Mouse (Mus musculus) stomach, embryonic 16.5 days (tissue): ENCODE measurements around the gene Gjc1. TPM values are rescaled to one million over a fixed set of nuclear protein-coding genes. Genes with fewer than 3 reads are reported as not detected.

Experiments
- ATAC-seq: fragments of 200-750 bp; cut with Nextera tagmentation; 2 replicates; pipeline ENCODE4 v1.8.0; 2017; ENCODE audit warnings: moderate number of reproducible peaks, moderate TSS enrichment; ENCODE audit not compliant: insufficient read depth, low FRiP score
- H3K27ac ChIP-seq: fragments of 300-500 bp; sonication (generic); 2 replicates; pipeline ENCODE4 v1.5.1; 2014; ENCODE audit warnings: low read length
- H3K27me3 ChIP-seq: fragments of 300-500 bp; sonication (generic); 2 replicates; pipeline ENCODE4 v1.6.1; 2014; ENCODE audit warnings: low read length, control low read depth, mixed read lengths; ENCODE audit not compliant: control insufficient read depth, insufficient read depth
- H3K36me3 ChIP-seq: fragments of 300-500 bp; sonication (generic); 2 replicates; pipeline ENCODE4 v1.6.1; 2014; ENCODE audit warnings: low read length; ENCODE audit not compliant: control insufficient read depth, insufficient read depth
- H3K4me1 ChIP-seq: fragments of 300-500 bp; sonication (generic); 2 replicates; pipeline ENCODE4 v1.6.1; 2014; ENCODE audit warnings: low read length, control low read depth, mixed read lengths; ENCODE audit not compliant: control insufficient read depth, insufficient read depth
- H3K4me2 ChIP-seq: fragments of 300-500 bp; sonication (generic); 2 replicates; pipeline ENCODE4 v1.6.1; 2014; ENCODE audit warnings: low read depth, low read length, mixed read lengths
- H3K4me3 ChIP-seq: fragments of 300-500 bp; sonication (generic); replicated peaks from 2 replicates; pipeline ENCODE4 v1.5.1; 2014; ENCODE audit warnings: mild to moderate bottlenecking, low read length
- H3K9ac ChIP-seq: fragments of 300-500 bp; sonication (generic); 2 replicates; pipeline ENCODE4 v1.6.1; 2014; ENCODE audit warnings: low read length
- H3K9me3 ChIP-seq: fragments of 300-500 bp; sonication (generic); replicated peaks from 2 replicates; pipeline ENCODE4 v1.6.1; 2016; ENCODE audit warnings: low read length, control low read depth; ENCODE audit not compliant: control insufficient read depth
- WGBS: fragments of 180-500 bp; shearing (Covaris S2); extraction: QIAGEN DNeasy Blood & Tissue Kit; methylation state at CpG from one replicate; pipeline ENCODE4 v1.1.7; 2014; 5-methylcytosine and 5-hydroxymethylcytosine counted together
- polyA plus RNA-seq: library from polyadenylated mRNA; unstranded; fragments of >200 nt; fragmentation: Nextera tagmentation; extraction: Ambion mirVana; gene quantifications from 2 replicates; pipeline ENCODE4 v1.2.1, GENCODE M21; 2015

Gene Gjc1
- polyA plus RNA-seq, 1 experiment from 2014 or later, result 38.5 TPM

- H3K27me3 ChIP-seq, result no peaks in the 10 kb centered on the region
- H3K36me3 ChIP-seq, result no peaks in the 10 kb centered on the region
- no peak overlapping the region; the same call in 1 of the 2 replicates for H3K27ac ChIP-seq
- H3K4me2 ChIP-seq, result no peak overlapping the region
- H3K9ac ChIP-seq, result no peak overlapping the region
- no peak overlapping the region for H3K4me3 ChIP-seq
- peaks cover 12% of the 10 kb centered on the region for H3K4me1 ChIP-seq
- 41% methylated on average over 5 of the region's 5 CpGs for WGBS
- no peaks in the 10 kb centered on the region for H3K9me3 ChIP-seq
- ATAC-seq, result no peak
These were observed 40.9 kb downstream of the Gjc1 start for GRCm38 (mm10) chr11:102778597-102778996.

- Histone ChIP-seq H3K27me3 (no peaks in the 10 kb centered on the region), H3K4me1 (peaks cover 12% of the 10 kb centered on the region), H3K4me3 (peak overlapping the region; percentile 30), H3K4me2 (peak overlapping the region; percentile 49), H3K27ac (no peak overlapping the region; the same call in 1 of the 2 replicates), H3K36me3 (no peaks in the 10 kb centered on the region), H3K9ac (peak overlapping the region; percentile 67), H3K9me3 (no peaks in the 10 kb centered on the region)
- WGBS, result 37% methylated on average over 14 of the region's 14 CpGs
- no peak for ATAC-seq
These were observed 41.3 kb downstream of the Gjc1 start for GRCm38 (mm10) chr11:102778165-102778564.

- Histone ChIP-seq H3K27me3 (no peaks in the 10 kb centered on the region), H3K36me3 (no peaks in the 10 kb centered on the region), H3K4me1 (peaks cover 12% of the 10 kb centered on the region), H3K27ac (0 out of 2 replicates have a peak overlapping the region, but pooled peaks have one; percentile 8), H3K4me2 (peak overlapping the region; percentile 49), H3K9me3 (no peaks in the 10 kb centered on the region), H3K9ac (peak overlapping the region; percentile 67), H3K4me3 (peak overlapping the region; percentile 30)
- WGBS, result 34% methylated on average over 21 of the region's 21 CpGs
- ATAC-seq, result no peak
These were observed 41.9 kb downstream of the Gjc1 start for GRCm38 (mm10) chr11:102777598-102777997.

- no peaks in the 10 kb centered on the region for H3K27me3 ChIP-seq
- peak overlapping the region; percentile 99 for H3K4me2 ChIP-seq
- under 1% methylated on average over 25 of the region's 25 CpGs for WGBS
- H3K9ac ChIP-seq, result peak overlapping the region; percentile 77
- H3K27ac ChIP-seq, result peak overlapping the region; percentile 86
- H3K9me3 ChIP-seq, result no peaks in the 10 kb centered on the region
- peak; percentile 93 for ATAC-seq
- H3K4me3 ChIP-seq, result peak overlapping the region; percentile 67
- H3K36me3 ChIP-seq, result no peaks in the 10 kb centered on the region
- H3K4me1 ChIP-seq, result peaks cover 21% of the 10 kb centered on the region
These were observed 44.8 kb downstream of the Gjc1 start for GRCm38 (mm10) chr11:102774621-102775141.

GRCm38 (mm10) chr11:102773713-102774611 lies 45.5 kb downstream of the Gjc1 start:
- peak; percentile 34; the same call in 1 of the 2 replicates for ATAC-seq
- Histone ChIP-seq H3K4me1 (peaks cover 21% of the 10 kb centered on the region), H3K27ac (peak overlapping the region; percentile 86), H3K4me2 (peak overlapping the region; percentile 99), H3K27me3 (no peaks in the 10 kb centered on the region), H3K9me3 (no peaks in the 10 kb centered on the region), H3K9ac (peak overlapping the region; percentile 77), H3K36me3 (no peaks in the 10 kb centered on the region), H3K4me3 (peak overlapping the region; percentile 67)
- under 1% methylated on average over 46 of the region's 46 CpGs for WGBS

GRCm38 (mm10) chr11:102772771-102773700 lies 46.5 kb downstream of the Gjc1 start:
- no peak overlapping the region for H3K9ac ChIP-seq
- H3K4me2 ChIP-seq, result no peak overlapping the region
- H3K4me3 ChIP-seq, result no peak overlapping the region
- WGBS, result 61% methylated on average over 18 of the region's 18 CpGs
- H3K27ac ChIP-seq, result no peak overlapping the region
- no peaks in the 10 kb centered on the region for H3K36me3 ChIP-seq
- H3K9me3 ChIP-seq, result no peaks in the 10 kb centered on the region
- ATAC-seq, result no peak
- H3K4me1 ChIP-seq, result peaks cover 17% of the 10 kb centered on the region
- no peaks in the 10 kb centered on the region for H3K27me3 ChIP-seq

- H3K27me3 ChIP-seq, result no peaks in the 10 kb centered on the region
- H3K9ac ChIP-seq, result no peak overlapping the region
- no peaks in the 10 kb centered on the region for H3K36me3 ChIP-seq
- ATAC-seq, result no peak
- H3K4me1 ChIP-seq, result peaks cover 13% of the 10 kb centered on the region
- 29% methylated on average over 16 of the region's 16 CpGs for WGBS
- H3K4me3 ChIP-seq, result no peak overlapping the region
- H3K9me3 ChIP-seq, result no peaks in the 10 kb centered on the region
- H3K4me2 ChIP-seq, result no peak overlapping the region
- H3K27ac ChIP-seq, result no peak overlapping the region
These were observed 47.4 kb downstream of the Gjc1 start for GRCm38 (mm10) chr11:102771916-102772714.

GRCm38 (mm10) chr11:102770662-102771435 lies 48.7 kb downstream of the Gjc1 start:
- 30% methylated on average over 15 of the region's 15 CpGs for WGBS
- H3K9ac ChIP-seq, result peak overlapping the region; percentile 16; the same call in 1 of the 2 replicates
- no peak overlapping the region for H3K4me3 ChIP-seq
- no peaks in the 10 kb centered on the region for H3K27me3 ChIP-seq
- H3K27ac ChIP-seq, result no peak overlapping the region
- H3K36me3 ChIP-seq, result no peaks in the 10 kb centered on the region
- ATAC-seq, result no peak
- H3K9me3 ChIP-seq, result no peaks in the 10 kb centered on the region
- H3K4me2 ChIP-seq, result no peak overlapping the region; the same call in 1 of the 2 replicates
- H3K4me1 ChIP-seq, result peaks cover 13% of the 10 kb centered on the region
